Mouse (Mus musculus): ENCODE data around the gene Gm4924.
A peak's percentile ranks its signal among the peaks of the same experiment; 100 is the strongest.

GRCm38 (mm10) chr10:82354083-82355010 is at the start of gene Gm4924:
- TF ChIP-seq CTCF (IDR thresholded peaks at IDR 0.05; ENCODE audit: borderline replicate concordance, insufficient read depth, low read depth, low read length) (no peak), POLR2A (IDR thresholded peaks at IDR 0.05; ENCODE audit: borderline replicate concordance, insufficient read depth, low read length) (peak; percentile 74; the same call in 1 of the 2 replicates)
